Mouse (Mus musculus) T-helper 17 cell (primary cell): ENCODE measurements around the gene Chid1.

Experiments
- in situ Hi-C, 2 experiments: fragments of 300-600 bp; cut with MboI, MseI; formaldehyde crosslinking; loops; 1 replicate in 1 of 2; 2 replicates in 1 of 2; pipeline ENCODE4 v1.15.1; 2025; ENCODE audit warnings: high pct_unique_total_duplicates in 2 of 2

Chid1 gene

GRCm38 (mm10) chr7:141508160-141508559 is 31.5 kb downstream of the Chid1 start:
- in situ Hi-C loops: no loop called here

- in situ Hi-C loops: no loop called here
Measured at GRCm38 (mm10) chr7:141506278-141506677, 33.4 kb downstream of the Chid1 start.

GRCm38 (mm10) chr7:141502556-141502905 is 37.1 kb downstream of the Chid1 start:
- in situ Hi-C loops: loop anchor here in 1 of 2 experiments (5.0 kb wide), 1 partner anchor 255 kb away; no protein-coding TSS in a partner anchor

GRCm38 (mm10) chr7:141501820-141502555 is 37.7 kb downstream of the Chid1 start:
- in situ Hi-C loops: loop anchor here in 1 of 2 experiments (5.0 kb wide), 1 partner anchor 255 kb away; no protein-coding TSS in a partner anchor

- in situ Hi-C loops: loop anchor here in 1 of 2 experiments (10.0 kb wide), 1 partner anchor 277 kb away; no protein-coding TSS in a partner anchor
Measured at GRCm38 (mm10) chr7:141497600-141497999, 42.1 kb downstream of the Chid1 start.

- in situ Hi-C loops: loop anchor here in 1 of 2 experiments (10.0 kb wide), 1 partner anchor 279 kb away; no protein-coding TSS in a partner anchor
Measured at GRCm38 (mm10) chr7:141495940-141496339, 43.7 kb downstream of the Chid1 start.

GRCm38 (mm10) chr7:141495379-141495778 is 44.3 kb downstream of the Chid1 start:
- in situ Hi-C loops: loop anchor here in 1 of 2 experiments (10.0 kb wide), 1 partner anchor 279 kb away; no protein-coding TSS in a partner anchor

- in situ Hi-C loops: loop anchor here in 1 of 2 experiments (10.0 kb wide), 1 partner anchor 281 kb away; no protein-coding TSS in a partner anchor
Measured at GRCm38 (mm10) chr7:141493729-141494128, 45.9 kb downstream of the Chid1 start.

- in situ Hi-C loops: loop anchor here in 1 of 2 experiments (10.0 kb wide), 1 partner anchor 282 kb away; no protein-coding TSS in a partner anchor
Measured at GRCm38 (mm10) chr7:141492738-141493137, 46.9 kb downstream of the Chid1 start.

GRCm38 (mm10) chr7:141491151-141491550 is 48.5 kb downstream of the Chid1 start:
- in situ Hi-C loops: loop anchor here in 1 of 2 experiments (10.0 kb wide), 1 partner anchor 284 kb away; no protein-coding TSS in a partner anchor

GRCm38 (mm10) chr7:141487141-141487540 is 52.5 kb downstream of the Chid1 start:
- in situ Hi-C loops: loop anchor here (5.0 kb wide), 2 partner anchors 35 to 40 kb away; no protein-coding TSS in a partner anchor

GRCm38 (mm10) chr7:141486239-141486638 is 53.4 kb downstream of the Chid1 start:
- in situ Hi-C loops: loop anchor here (5.0 kb wide), 2 partner anchors 36 to 41 kb away; no protein-coding TSS in a partner anchor

- in situ Hi-C loops: loop anchor here (5.0 kb wide), 2 partner anchors 37 to 42 kb away; no protein-coding TSS in a partner anchor
Measured at GRCm38 (mm10) chr7:141485606-141486005, 54.1 kb downstream of the Chid1 start.

GRCm38 (mm10) chr7:141485186-141485585 is 54.5 kb downstream of the Chid1 start:
- in situ Hi-C loops: loop anchor here (5.0 kb wide), 2 partner anchors 37 to 42 kb away; no protein-coding TSS in a partner anchor

GRCm38 (mm10) chr7:141484186-141485120 is 55.2 kb downstream of the Chid1 start:
- in situ Hi-C loops: loop anchor here (5.0 kb wide), 4 partner anchors 38 to 188 kb away; no protein-coding TSS in a partner anchor

GRCm38 (mm10) chr7:141483114-141483653 is 56.5 kb downstream of the Chid1 start:
- in situ Hi-C loops: loop anchor here (5.0 kb wide), 2 partner anchors 184 to 189 kb away; no protein-coding TSS in a partner anchor

GRCm38 (mm10) chr7:141482531-141483024 is 57.1 kb downstream of the Chid1 start:
- in situ Hi-C loops: loop anchor here (5.0 kb wide), 2 partner anchors 185 to 190 kb away; no protein-coding TSS in a partner anchor

- in situ Hi-C loops: loop anchor here (5.0 kb wide), 2 partner anchors 186 to 191 kb away; no protein-coding TSS in a partner anchor
Measured at GRCm38 (mm10) chr7:141481498-141482401, 57.9 kb downstream of the Chid1 start.

- in situ Hi-C loops: loop anchor here (5.0 kb wide), 2 partner anchors 186 to 191 kb away; no protein-coding TSS in a partner anchor
Measured at GRCm38 (mm10) chr7:141480842-141481497, 58.7 kb downstream of the Chid1 start.
